Mouse (Mus musculus): ENCODE results near the gene Zfp868. TPM values are rescaled to one million over a fixed set of nuclear protein-coding genes. Genes with fewer than 3 reads are reported as not detected.
A peak's percentile ranks its signal among the peaks of the same experiment; 100 is the strongest.
"Not testable (repeated sequence)": the region's sequence is repeated elsewhere in the genome, so short reads cannot be mapped to it uniquely, and the experiment has no call there.

Zfp868 gene
- polyA plus RNA-seq (2015; fragmentation: Nextera tagmentation; extraction: Ambion mirVana), result 48.6 and 50.8 TPM in 2 replicates

GRCm38 (mm10) chr8:69625095-69625789 lies at the start of gene Zfp868:
Gene Zfp868 (minus strand): TSS chr8:69625548.
- no peaks in the 10 kb centered on the region for H3K36me3 ChIP-seq
- H3K4me1 ChIP-seq (replicated peaks), result peaks cover 14% of the 10 kb centered on the region
- H3K4me2 ChIP-seq (replicated peaks), result peak within 1 kb of the TSS; percentile 55
- H3K27ac ChIP-seq, result peak within 1 kb of the TSS; percentile 99
- no peaks in the 10 kb centered on the region for H3K9me3 ChIP-seq
- peak within 1 kb of the TSS; percentile 89 for H3K9ac ChIP-seq (replicated peaks)
- no peaks in the 10 kb centered on the region for H3K27me3 ChIP-seq
- under 1% methylated on average over 41 of the region's 41 CpGs for WGBS
- H3K4me3 ChIP-seq (replicated peaks), result peak within 1 kb of the TSS; percentile 68
- ATAC-seq, result peak; percentile 100

GRCm38 (mm10) chr8:69665051-69665450 lies 39.7 kb upstream of the Zfp868 start:
- peaks cover 32% of the 10 kb centered on the region for H3K36me3 ChIP-seq
- not testable (repeated sequence) for H3K4me2 ChIP-seq (replicated peaks); H3K9ac ChIP-seq (replicated peaks); H3K27me3 ChIP-seq; H3K4me3 ChIP-seq (replicated peaks); H3K4me1 ChIP-seq (replicated peaks); H3K9me3 ChIP-seq; ATAC-seq; H3K27ac ChIP-seq
- 92% methylated on average over 2 of the region's 2 CpGs for WGBS

GRCm38 (mm10) chr8:69661294-69661693 lies 35.9 kb upstream of the Zfp868 start:
- Histone ChIP-seq H3K9me3 (peaks cover 4% of the 10 kb centered on the region), H3K4me2 (replicated peaks) (no peak overlapping the region), H3K4me1 (replicated peaks) (no peaks in the 10 kb centered on the region), H3K27ac (no peak overlapping the region), H3K9ac (replicated peaks) (no peak overlapping the region), H3K4me3 (replicated peaks) (no peak overlapping the region), H3K27me3 (no peaks in the 10 kb centered on the region), H3K36me3 (peaks cover 38% of the 10 kb centered on the region)
- no peak for ATAC-seq

- H3K4me3 ChIP-seq (replicated peaks), result peak within 1 kb of the TSS; percentile 61
- peak within 1 kb of the TSS; percentile 84 for H3K27ac ChIP-seq
- H3K4me2 ChIP-seq (replicated peaks), result peak within 1 kb of the TSS; percentile 68
- peak within 1 kb of the TSS; percentile 73 for H3K9ac ChIP-seq (replicated peaks)
- H3K4me1 ChIP-seq (replicated peaks), result peaks cover 8% of the 10 kb centered on the region
- H3K36me3 ChIP-seq, result no peaks in the 10 kb centered on the region
- H3K27me3 ChIP-seq, result no peaks in the 10 kb centered on the region
- ATAC-seq, result peak; percentile 99
- under 1% methylated on average over 55 of the region's 55 CpGs for WGBS
- no peaks in the 10 kb centered on the region for H3K9me3 ChIP-seq
These were observed 29.1 kb upstream of the Zfp868 start, which contains the start of gene Zfp964 for GRCm38 (mm10) chr8:69654358-69654981. Gene Zfp964 (plus strand): TSS chr8:69654479.

- no peak overlapping the region for H3K9ac ChIP-seq (replicated peaks)
These were observed 28.5 kb upstream of the Zfp868 start for GRCm38 (mm10) chr8:69653808-69654357.

GRCm38 (mm10) chr8:69618078-69618477 lies 7.3 kb downstream of the Zfp868 start:
- Histone ChIP-seq H3K9ac (replicated peaks) (no peak overlapping the region), H3K4me1 (replicated peaks) (peaks cover 2% of the 10 kb centered on the region), H3K27me3 (no peaks in the 10 kb centered on the region), H3K9me3 (no peaks in the 10 kb centered on the region), H3K4me2 (replicated peaks) (no peak overlapping the region), H3K27ac (no peak overlapping the region), H3K4me3 (replicated peaks) (no peak overlapping the region), H3K36me3 (peaks cover 55% of the 10 kb centered on the region)
- WGBS, result 96% methylated on average over 1 of the region's 1 CpGs
- ATAC-seq, result peak; percentile 63

More at GRCm38 (mm10) chr8:69653808-69654357, 28.5 kb upstream of the Zfp868 start:
- H3K9me3 ChIP-seq, result no peaks in the 10 kb centered on the region
- no peaks in the 10 kb centered on the region for H3K36me3 ChIP-seq
- H3K27ac ChIP-seq, result no peak overlapping the region
- 44% methylated on average over 10 of the region's 10 CpGs for WGBS
- H3K4me2 ChIP-seq (replicated peaks), result peak overlapping the region; percentile 68
- ATAC-seq, result peak; percentile 18
- H3K27me3 ChIP-seq, result no peaks in the 10 kb centered on the region
- H3K4me1 ChIP-seq (replicated peaks), result peaks cover 8% of the 10 kb centered on the region
- peak overlapping the region; percentile 61 for H3K4me3 ChIP-seq (replicated peaks)

GRCm38 (mm10) chr8:69614687-69615086 lies 10.7 kb downstream of the Zfp868 start:
- no peaks in the 10 kb centered on the region for H3K27me3 ChIP-seq
- no peak overlapping the region for H3K4me3 ChIP-seq (replicated peaks)
- no peak overlapping the region for H3K27ac ChIP-seq
- H3K9ac ChIP-seq (replicated peaks), result no peak overlapping the region
- WGBS, result 64% methylated on average over 2 of the region's 2 CpGs
- H3K36me3 ChIP-seq, result peaks cover 85% of the 10 kb centered on the region
- no peaks in the 10 kb centered on the region for H3K4me1 ChIP-seq (replicated peaks)
- H3K4me2 ChIP-seq (replicated peaks), result no peak overlapping the region
- no peaks in the 10 kb centered on the region for H3K9me3 ChIP-seq
- no peak for ATAC-seq

GRCm38 (mm10) chr8:69597598-69597997 lies 27.8 kb downstream of the Zfp868 start:
- ATAC-seq, result not testable (repeated sequence)

GRCm38 (mm10) chr8:69584611-69585202 lies 40.6 kb downstream of the Zfp868 start:
- H3K9ac ChIP-seq (replicated peaks), result peak overlapping the region; percentile 73
- peak overlapping the region; percentile 52 for H3K4me3 ChIP-seq (replicated peaks)
- ATAC-seq, result peak; percentile 83
- H3K9me3 ChIP-seq, result no peaks in the 10 kb centered on the region
- H3K36me3 ChIP-seq, result no peaks in the 10 kb centered on the region
- H3K4me1 ChIP-seq (replicated peaks), result peaks cover 3% of the 10 kb centered on the region; the same call in 1 of the 2 replicates
- H3K27me3 ChIP-seq, result 0 out of 2 replicates have a peak, but pooled peaks cover 4% of the 10 kb centered on the region
- WGBS, result under 1% methylated on average over 53 of the region's 54 CpGs
- H3K4me2 ChIP-seq (replicated peaks), result peak overlapping the region; percentile 90
- 0 out of 2 replicates have a peak overlapping the region, but pooled peaks have one; percentile 19 for H3K27ac ChIP-seq

More at GRCm38 (mm10) chr8:69597598-69597997, 27.8 kb downstream of the Zfp868 start:
- not testable (repeated sequence) for H3K27me3 ChIP-seq; H3K9ac ChIP-seq (replicated peaks); H3K9me3 ChIP-seq; H3K27ac ChIP-seq; H3K4me3 ChIP-seq (replicated peaks); H3K4me1 ChIP-seq (replicated peaks); H3K4me2 ChIP-seq (replicated peaks); H3K36me3 ChIP-seq
- 82% methylated on average over 3 of the region's 3 CpGs for WGBS

GRCm38 (mm10) chr8:69584201-69584600 lies 41.1 kb downstream of the Zfp868 start:
- peak overlapping the region; percentile 73 for H3K9ac ChIP-seq (replicated peaks)
- not testable (repeated sequence) for H3K9me3 ChIP-seq; ATAC-seq; H3K4me1 ChIP-seq (replicated peaks); H3K27me3 ChIP-seq; H3K36me3 ChIP-seq
- H3K27ac ChIP-seq, result 0 out of 2 replicates have a peak overlapping the region, but pooled peaks have one; percentile 19
- peak overlapping the region; percentile 90 for H3K4me2 ChIP-seq (replicated peaks)
- whole genome bisulfite sequencing, result 18% methylated on average over 7 of the region's 7 CpGs
- peak overlapping the region; percentile 52 for H3K4me3 ChIP-seq (replicated peaks)

Data from midbrain, embryonic 13.5 days (tissue).